Mouse (Mus musculus) retina, postnatal 7 days (tissue): Measurements from ENCODE around the gene Prkar2b.

Experiments
- DNase-seq: peaks from one replicate; pipeline ENCODE4 v3.0.0-alpha.2; 2012; ENCODE audit warnings: low read depth, low spot score

Prkar2b gene

DNA sequence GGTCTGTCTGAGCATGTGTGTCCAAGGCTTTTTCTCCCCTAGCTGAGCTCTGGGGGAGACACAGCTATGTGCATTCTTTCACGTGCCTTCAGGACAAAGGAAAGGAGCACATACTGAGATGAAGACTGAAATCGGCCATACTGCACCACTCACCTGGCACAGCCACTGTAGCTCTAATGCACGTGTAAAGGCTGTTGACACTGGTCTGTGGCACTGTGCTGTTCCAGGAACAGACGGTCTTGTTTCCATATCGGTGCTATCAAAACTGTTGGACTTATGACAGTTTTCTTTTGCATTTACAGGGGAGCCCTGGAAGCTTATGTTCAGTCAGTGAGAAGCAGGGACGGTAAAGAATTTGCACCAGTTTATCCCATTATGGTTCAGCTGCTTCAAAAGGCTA, 135.8 kb downstream of the Prkar2b start:
- DNase-seq = no peak

GRCm38 (mm10) chr12:31924135-31924534, 137.0 kb downstream of the Prkar2b start:
- no peak for DNase-seq

GRCm38 (mm10) chr12:31920464-31921405, 140.4 kb downstream of the Prkar2b start:
- DNase-seq = no peak

- DNase-seq = no peak
These were observed 143.9 kb downstream of the Prkar2b start for GRCm38 (mm10) chr12:31917245-31917644.

- DNase-seq = no peak
These were observed 144.4 kb downstream of the Prkar2b start for GRCm38 (mm10) chr12:31916691-31917090.

GRCm38 (mm10) chr12:31913614-31914013, 147.5 kb downstream of the Prkar2b start:
- DNase-seq = no peak

DNA sequence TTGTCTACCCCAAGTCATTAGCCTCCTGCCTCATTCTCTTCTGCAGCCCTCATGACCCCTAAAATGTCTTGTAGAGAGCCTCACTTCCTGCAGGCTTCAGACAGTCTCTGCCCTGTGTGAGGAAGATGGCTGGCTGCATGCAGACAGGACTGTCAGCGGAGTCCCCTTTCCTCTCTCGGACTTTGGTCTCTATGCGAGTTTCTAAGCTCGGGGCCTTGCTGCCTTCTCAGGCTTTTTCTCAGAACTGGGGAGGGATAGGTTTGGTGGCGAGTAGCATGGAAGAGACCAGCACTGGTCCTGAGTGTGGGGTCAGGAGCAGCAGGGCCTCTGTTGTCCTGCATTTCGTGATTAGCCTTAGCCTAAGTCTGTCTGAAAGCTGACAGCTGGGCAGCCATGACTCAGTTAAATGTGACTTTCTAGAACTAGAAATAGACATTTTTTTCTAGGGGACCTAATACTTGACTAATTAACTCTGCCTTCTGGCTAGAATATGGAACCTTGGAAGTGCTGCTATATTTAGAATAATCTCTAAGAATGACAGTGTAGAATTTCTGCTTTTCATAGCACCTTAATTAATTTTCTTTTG, 148.0 kb downstream of the Prkar2b start:
- DNase-seq = no peak
